Mouse (Mus musculus) liver, adult 2 months (tissue): ENCODE data around the gene Cdk12. TPM values are rescaled to one million over a fixed set of nuclear protein-coding genes. Genes with fewer than 3 reads are reported as not detected.

ENCODE experiments used
- DNase-seq: peaks from one replicate; pipeline ENCODE4 v3.0.0-alpha.2; 2011; ENCODE audit warnings: low read depth, low spot score; ENCODE audit errors: extremely low read depth
- H3K27ac ChIP-seq: fragments of 200-500 bp; replicated peaks from 2 replicates; pipeline ENCODE4 v1.5.1; 2012; ENCODE audit warnings: low read depth, mild to moderate bottlenecking, control low read depth, inconsistent platforms, low read length; ENCODE audit not compliant: insufficient read depth
- H3K27me3 ChIP-seq: fragments of 200-500 bp; 2 replicates; pipeline ENCODE4 v1.6.1; 2012; ENCODE audit warnings: mild to moderate bottlenecking, moderate library complexity, low read length, inconsistent platforms; ENCODE audit not compliant: control insufficient read depth, insufficient read depth
- H3K36me3 ChIP-seq: fragments of 200-500 bp; 2 replicates; pipeline ENCODE4 v1.6.1; 2012; ENCODE audit warnings: low read length, inconsistent platforms; ENCODE audit not compliant: control insufficient read depth, insufficient read depth
- H3K4me1 ChIP-seq: fragments of 200-500 bp; 2 replicates; pipeline ENCODE4 v1.6.1; 2011; ENCODE audit warnings: low read length; ENCODE audit not compliant: control insufficient read depth, insufficient read depth
- H3K4me3 ChIP-seq: fragments of 200-500 bp; 2 replicates; pipeline ENCODE4 v1.5.1; 2011; ENCODE audit warnings: low read depth, mild to moderate bottlenecking, control low read depth, low read length, moderate library complexity; ENCODE audit not compliant: insufficient read depth
- H3K79me2 ChIP-seq: fragments of 200-500 bp; 2 replicates; pipeline ENCODE4 v1.6.1; 2012; ENCODE audit warnings: inconsistent platforms, mild to moderate bottlenecking, low read length, moderate library complexity; ENCODE audit not compliant: control insufficient read depth, insufficient read depth
- H3K9ac ChIP-seq: fragments of 200-500 bp; 2 replicates; pipeline ENCODE4 v1.6.1; 2012; ENCODE audit warnings: low read depth, mild to moderate bottlenecking, control low read depth, inconsistent platforms, low read length
- CTCF ChIP-seq: fragments of 200-500 bp; IDR thresholded peaks from 2 replicates; pipeline ENCODE4 v1.5.1; 2011; ENCODE audit warnings: low read depth, low read length, control low read depth
- POLR2A ChIP-seq: fragments of 200-500 bp; IDR thresholded peaks from 2 replicates; pipeline ENCODE4 v1.6.1; 2011; ENCODE audit warnings: low read length, control low read depth; ENCODE audit not compliant: insufficient read depth; ENCODE audit errors: extremely low read depth
- WGBS: fragments of 180-500 bp; shearing (Covaris S2); methylation state at CpG from one replicate; pipeline ENCODE4 v1.1.7; 2018; 5-methylcytosine and 5-hydroxymethylcytosine counted together
- polyA plus RNA-seq: library from polyadenylated mRNA; depleted of rRNA; stranded (reverse); fragments of >200 nt; gene quantifications from 2 replicates; pipeline ENCODE4 v1.2.3, GENCODE M21; 2012
- total RNA-seq: library from RNA; depleted of rRNA; stranded (reverse); fragments of >200 nt; gene quantifications from 2 replicates; pipeline ENCODE4 v1.2.3, GENCODE M21; 2014

Cdk12 gene
- total and polyA plus RNA-seq, 2 experiments = 7.9 to 19.5 TPM

- WGBS = 19% methylated on average over 4 of the region's 4 CpGs
- no peak for TF ChIP-seq POLR2A
- TF ChIP-seq CTCF = no peak
- Histone ChIP-seq H3K4me1 (no peaks in the 10 kb centered on the region), H3K4me3 (no peak overlapping the region), H3K79me2 (no peaks in the 10 kb centered on the region), H3K27ac (no peak overlapping the region), H3K9ac (no peak overlapping the region), H3K27me3 (peaks cover 20% of the 10 kb centered on the region), H3K36me3 (no peaks in the 10 kb centered on the region)
- no peak for DNase-seq
Observed at GRCm38 (mm10) chr11:98319544-98319943, 116.7 kb downstream of the Cdk12 start.

GRCm38 (mm10) chr11:98319944-98320343 lies 117.1 kb downstream of the Cdk12 start:
- WGBS = 10% methylated on average over 2 of the region's 2 CpGs
- TF ChIP-seq CTCF = no peak
- no peak for TF ChIP-seq POLR2A
- H3K4me3 ChIP-seq = no peak overlapping the region
- no peak overlapping the region for H3K27ac ChIP-seq
- no peak for DNase-seq
- H3K36me3 ChIP-seq = no peaks in the 10 kb centered on the region
- no peaks in the 10 kb centered on the region for H3K79me2 ChIP-seq
- H3K27me3 ChIP-seq = peaks cover 20% of the 10 kb centered on the region
- no peaks in the 10 kb centered on the region for H3K4me1 ChIP-seq
- H3K9ac ChIP-seq = no peak overlapping the region

GRCm38 (mm10) chr11:98320381-98320780 lies 117.5 kb downstream of the Cdk12 start:
- no peaks in the 10 kb centered on the region for H3K36me3 ChIP-seq
- DNase-seq = no peak
- WGBS = 19% methylated on average over 12 of the region's 12 CpGs
- no peak overlapping the region for H3K27ac ChIP-seq
- no peak overlapping the region for H3K9ac ChIP-seq
- no peaks in the 10 kb centered on the region for H3K79me2 ChIP-seq
- no peaks in the 10 kb centered on the region for H3K4me1 ChIP-seq
- H3K27me3 ChIP-seq = peaks cover 21% of the 10 kb centered on the region
- H3K4me3 ChIP-seq = no peak overlapping the region
- no peak for TF ChIP-seq CTCF

GRCm38 (mm10) chr11:98320806-98321676 lies 118.2 kb downstream of the Cdk12 start:
- Histone ChIP-seq H3K9ac (no peak overlapping the region), H3K36me3 (no peaks in the 10 kb centered on the region), H3K4me1 (no peaks in the 10 kb centered on the region), H3K27me3 (peaks cover 27% of the 10 kb centered on the region), H3K27ac (no peak overlapping the region), H3K79me2 (no peaks in the 10 kb centered on the region), H3K4me3 (no peak overlapping the region)
- no peak for TF ChIP-seq POLR2A
- TF ChIP-seq CTCF = no peak
- DNase-seq = no peak
- 6% methylated on average over 30 of the region's 30 CpGs for WGBS

GRCm38 (mm10) chr11:98321677-98322003 lies 118.8 kb downstream of the Cdk12 start:
- Histone ChIP-seq H3K79me2 (no peaks in the 10 kb centered on the region), H3K27ac (no peak overlapping the region), H3K4me1 (no peaks in the 10 kb centered on the region), H3K9ac (no peak overlapping the region), H3K27me3 (peaks cover 27% of the 10 kb centered on the region), H3K4me3 (no peak overlapping the region), H3K36me3 (no peaks in the 10 kb centered on the region)
- WGBS = 18% methylated on average over 5 of the region's 5 CpGs
- DNase-seq = no peak
- no peak for TF ChIP-seq POLR2A
- TF ChIP-seq CTCF = no peak

- no peak overlapping the region for H3K9ac ChIP-seq
- 13% methylated on average over 1 of the region's 1 CpGs for WGBS
- H3K4me1 ChIP-seq = no peaks in the 10 kb centered on the region
- H3K79me2 ChIP-seq = no peaks in the 10 kb centered on the region
- H3K4me3 ChIP-seq = no peak overlapping the region
- no peak overlapping the region for H3K27ac ChIP-seq
- no peaks in the 10 kb centered on the region for H3K36me3 ChIP-seq
- DNase-seq = no peak
- peaks cover 29% of the 10 kb centered on the region for H3K27me3 ChIP-seq
- no peak for TF ChIP-seq CTCF
- no peak for TF ChIP-seq POLR2A
Observed at GRCm38 (mm10) chr11:98322159-98322558, 119.3 kb downstream of the Cdk12 start.
